Mouse (Mus musculus): Measurements from ENCODE around the gene Syt2.

Syt2 gene

GRCm38 (mm10) chr1:134650816-134651215 is 4.3 kb downstream of the Syt2 start:
- DNase-seq (ENCODE audit: low spot score), result no peak

GRCm38 (mm10) chr1:134651268-134651850 is 4.9 kb downstream of the Syt2 start:
- no peak for DNase-seq (ENCODE audit: low spot score)

GRCm38 (mm10) chr1:134651851-134652398 is 5.4 kb downstream of the Syt2 start:
- no peak for DNase-seq (ENCODE audit: low spot score)

- no peak for DNase-seq (ENCODE audit: low spot score)
These were observed 7.3 kb downstream of the Syt2 start for GRCm38 (mm10) chr1:134653603-134654257.

- no peak for DNase-seq (ENCODE audit: low spot score)
These were observed 12.4 kb downstream of the Syt2 start for GRCm38 (mm10) chr1:134658841-134659240.

- no peak for DNase-seq (ENCODE audit: low spot score)
These were observed 13.7 kb downstream of the Syt2 start for GRCm38 (mm10) chr1:134660163-134660562.

- DNase-seq (ENCODE audit: low spot score), result no peak
These were observed 25.0 kb downstream of the Syt2 start for GRCm38 (mm10) chr1:134671234-134672070.

- peak; percentile 25 for DNase-seq (ENCODE audit: low spot score)
These were observed 27.8 kb downstream of the Syt2 start for GRCm38 (mm10) chr1:134674312-134674711.

GRCm38 (mm10) chr1:134679445-134679844 is 33.0 kb downstream of the Syt2 start:
- no peak for DNase-seq (ENCODE audit: low spot score)

- peak; percentile 74 for DNase-seq (ENCODE audit: low spot score)
These were observed 34.1 kb downstream of the Syt2 start for GRCm38 (mm10) chr1:134680617-134681016.

GRCm38 (mm10) chr1:134682460-134682859 is 36.0 kb downstream of the Syt2 start:
- DNase-seq (ENCODE audit: low spot score), result no peak

- no peak for DNase-seq (ENCODE audit: low spot score)
These were observed 40.5 kb downstream of the Syt2 start for GRCm38 (mm10) chr1:134686834-134687421.

- no peak for DNase-seq (ENCODE audit: low spot score)
These were observed 49.8 kb downstream of the Syt2 start for GRCm38 (mm10) chr1:134696302-134696701.

- DNase-seq (ENCODE audit: low spot score), result no peak
These were observed 50.6 kb downstream of the Syt2 start for GRCm38 (mm10) chr1:134697073-134697472.

- no peak for DNase-seq (ENCODE audit: low spot score)
These were observed 51.2 kb downstream of the Syt2 start for GRCm38 (mm10) chr1:134697522-134698250.

GRCm38 (mm10) chr1:134698486-134698885 is 52.0 kb downstream of the Syt2 start:
- DNase-seq (ENCODE audit: low spot score), result no peak

GRCm38 (mm10) chr1:134699390-134699789 is 52.9 kb downstream of the Syt2 start:
- DNase-seq (ENCODE audit: low spot score), result no peak

GRCm38 (mm10) chr1:134700151-134700550 is 53.7 kb downstream of the Syt2 start:
- no peak for DNase-seq (ENCODE audit: low spot score)

GRCm38 (mm10) chr1:134700634-134701033 is 54.2 kb downstream of the Syt2 start:
- DNase-seq (ENCODE audit: low spot score), result no peak

GRCm38 (mm10) chr1:134701191-134701590 is 54.7 kb downstream of the Syt2 start:
- no peak for DNase-seq (ENCODE audit: low spot score)

- DNase-seq (ENCODE audit: low spot score), result no peak
These were observed 56.8 kb downstream of the Syt2 start for GRCm38 (mm10) chr1:134703232-134703631.

Measured in embryo, embryonic 10 days (tissue).